Mouse (Mus musculus): ENCODE results near the gene Prkcsh. TPM values are rescaled to one million over a fixed set of nuclear protein-coding genes. Genes with fewer than 3 reads are reported as not detected.

Prkcsh gene
- 84.2 and 89.6 TPM in 2 replicates for polyA plus RNA-seq (2015; fragmentation: Nextera tagmentation; extraction: Ambion mirVana)

GRCm38 (mm10) chr9:22002194-22003162 lies at the start of gene Prkcsh, which contains the start of gene Ccdc151:
Gene Prkcsh (plus strand): TSS chr9:22002806.
Gene Ccdc151 (minus strand): TSS chr9:22002634.
- peak; percentile 99 for ATAC-seq
- Histone ChIP-seq H3K9ac (peak within 1 kb of the TSS; percentile 73), H3K4me1 (peaks cover 37% of the 10 kb centered on the region), H3K36me3 (ENCODE audit: poor library complexity, severe bottlenecking) (peaks cover 37% of the 10 kb centered on the region), H3K27me3 (no peaks in the 10 kb centered on the region), H3K4me3 (peak within 1 kb of the TSS; percentile 67), H3K27ac (peak within 1 kb of the TSS; percentile 66), H3K9me3 (replicated peaks) (no peaks in the 10 kb centered on the region), H3K4me2 (peak within 1 kb of the TSS; percentile 90)
- WGBS, result 5% methylated on average over 57 of the region's 57 CpGs

GRCm38 (mm10) chr9:21953600-21953999 lies 49.0 kb upstream of the Prkcsh start:
- peak overlapping the region; percentile 74 for H3K27ac ChIP-seq
- H3K9ac ChIP-seq, result no peak overlapping the region; the same call in 1 of the 2 replicates
- no peaks in the 10 kb centered on the region for H3K36me3 ChIP-seq (ENCODE audit: poor library complexity, severe bottlenecking)
- H3K4me1 ChIP-seq, result peaks cover 26% of the 10 kb centered on the region
- peak overlapping the region; percentile 32 for H3K4me2 ChIP-seq
- no peak overlapping the region for H3K4me3 ChIP-seq
- 0 out of 2 replicates have a peak, but pooled peaks have one; percentile 3 for ATAC-seq
- WGBS, result 17% methylated on average over 3 of the region's 3 CpGs
- 0 out of 2 replicates have a peak, but pooled peaks cover 4% of the 10 kb centered on the region for H3K27me3 ChIP-seq
- H3K9me3 ChIP-seq (replicated peaks), result no peaks in the 10 kb centered on the region; the same call in 1 of the 2 replicates

- Histone ChIP-seq H3K27ac (no peak overlapping the region), H3K4me3 (no peak overlapping the region), H3K9me3 (replicated peaks) (no peaks in the 10 kb centered on the region; the same call in 1 of the 2 replicates)
These were observed 48.0 kb upstream of the Prkcsh start for GRCm38 (mm10) chr9:21954635-21955034.

GRCm38 (mm10) chr9:21955225-21955569 lies 47.4 kb upstream of the Prkcsh start:
- Histone ChIP-seq H3K27me3 (peaks cover 15% of the 10 kb centered on the region), H3K27ac (peak overlapping the region; percentile 95), H3K4me3 (peak overlapping the region; percentile 67), H3K9ac (peak overlapping the region; percentile 79), H3K9me3 (replicated peaks) (no peaks in the 10 kb centered on the region; the same call in 1 of the 2 replicates), H3K36me3 (ENCODE audit: poor library complexity, severe bottlenecking) (no peaks in the 10 kb centered on the region), H3K4me2 (peak overlapping the region; percentile 69), H3K4me1 (peaks cover 26% of the 10 kb centered on the region)
- 3% methylated on average over 18 of the region's 18 CpGs for WGBS
- ATAC-seq, result peak; percentile 56

More at GRCm38 (mm10) chr9:21954635-21955034, 48.0 kb upstream of the Prkcsh start:
- 74% methylated on average over 3 of the region's 3 CpGs for WGBS
- peaks cover 12% of the 10 kb centered on the region for H3K27me3 ChIP-seq
- ATAC-seq, result no peak
- H3K4me1 ChIP-seq, result peaks cover 26% of the 10 kb centered on the region
- peak overlapping the region; percentile 69 for H3K4me2 ChIP-seq
- no peak overlapping the region for H3K9ac ChIP-seq
- no peaks in the 10 kb centered on the region for H3K36me3 ChIP-seq (ENCODE audit: poor library complexity, severe bottlenecking)

- WGBS, result under 1% methylated on average over 54 of the region's 54 CpGs
- peak within 1 kb of the TSS; percentile 79 for H3K9ac ChIP-seq
- peak within 1 kb of the TSS; percentile 67 for H3K4me3 ChIP-seq
- peak within 1 kb of the TSS; percentile 69 for H3K4me2 ChIP-seq
- H3K9me3 ChIP-seq (replicated peaks), result no peaks in the 10 kb centered on the region; the same call in 1 of the 2 replicates
- peak within 1 kb of the TSS; percentile 95 for H3K27ac ChIP-seq
- ATAC-seq, result peak; percentile 98
- no peaks in the 10 kb centered on the region for H3K36me3 ChIP-seq (ENCODE audit: poor library complexity, severe bottlenecking)
- peaks cover 19% of the 10 kb centered on the region for H3K27me3 ChIP-seq
- H3K4me1 ChIP-seq, result peaks cover 32% of the 10 kb centered on the region
These were observed 46.9 kb upstream of the Prkcsh start, which contains the start of gene Swsap1 for GRCm38 (mm10) chr9:21955570-21956281. Gene Swsap1 (plus strand): TSS chr9:21955755.

DNA sequence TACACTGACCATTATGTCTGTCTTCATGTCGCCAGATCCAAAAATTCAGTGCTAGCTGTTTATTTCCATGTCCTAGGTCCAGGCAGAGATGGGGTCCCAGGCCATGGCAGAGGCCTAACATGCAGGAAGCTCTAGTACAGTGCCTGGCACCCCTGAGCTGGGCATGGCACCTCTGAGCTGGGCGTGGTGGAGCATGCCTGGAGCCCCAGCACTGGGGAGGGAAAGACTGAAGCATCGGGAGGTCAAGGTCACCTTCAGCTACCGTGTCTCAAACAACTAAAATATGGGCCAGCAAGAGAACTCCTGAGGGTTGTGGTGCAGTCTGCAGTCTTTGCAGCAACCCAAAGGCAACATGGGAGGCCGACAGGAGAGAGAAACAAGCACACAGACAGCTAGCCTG lies 44.2 kb upstream of the Prkcsh start:
- H3K4me2 ChIP-seq, result no peak overlapping the region
- peaks cover 43% of the 10 kb centered on the region for H3K4me1 ChIP-seq
- peaks cover 45% of the 10 kb centered on the region for H3K27me3 ChIP-seq
- no peak overlapping the region for H3K9ac ChIP-seq
- ATAC-seq, result no peak
- H3K4me3 ChIP-seq, result no peak overlapping the region
- H3K9me3 ChIP-seq (replicated peaks), result no peaks in the 10 kb centered on the region
- WGBS, result 92% methylated on average over 5 of the region's 5 CpGs
- no peak overlapping the region for H3K27ac ChIP-seq
- H3K36me3 ChIP-seq (ENCODE audit: poor library complexity, severe bottlenecking), result no peaks in the 10 kb centered on the region

- Histone ChIP-seq H3K27me3 (peaks cover 53% of the 10 kb centered on the region), H3K4me2 (no peak overlapping the region), H3K4me1 (peaks cover 36% of the 10 kb centered on the region), H3K36me3 (ENCODE audit: poor library complexity, severe bottlenecking) (no peaks in the 10 kb centered on the region), H3K9me3 (replicated peaks) (no peaks in the 10 kb centered on the region), H3K9ac (no peak overlapping the region), H3K4me3 (no peak overlapping the region), H3K27ac (no peak overlapping the region)
- WGBS, result 86% methylated on average over 7 of the region's 7 CpGs
- ATAC-seq, result no peak
These were observed 43.4 kb upstream of the Prkcsh start for GRCm38 (mm10) chr9:21959244-21959643.

DNA sequence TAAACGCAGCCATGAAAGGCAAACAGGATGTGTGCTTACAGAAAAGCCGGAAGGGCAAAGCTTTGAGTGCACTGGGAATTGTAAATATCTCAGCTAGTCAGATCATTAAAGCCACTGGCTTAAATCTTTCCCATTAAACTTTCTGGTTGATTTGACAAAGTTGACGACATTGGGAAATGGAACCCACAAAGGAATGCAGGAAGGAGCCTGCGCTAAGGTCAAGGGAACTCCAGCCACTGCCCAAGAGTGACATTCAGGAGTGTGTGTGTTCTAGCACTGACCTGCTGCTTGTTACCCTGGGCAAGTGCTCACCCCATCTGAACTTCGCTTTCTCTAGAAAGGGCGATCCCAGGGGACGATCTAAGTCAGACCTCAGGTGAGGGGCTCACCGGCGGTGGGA lies 42.5 kb upstream of the Prkcsh start:
- peaks cover 29% of the 10 kb centered on the region for H3K4me1 ChIP-seq
- no peak overlapping the region for H3K9ac ChIP-seq
- H3K27ac ChIP-seq, result no peak overlapping the region
- H3K36me3 ChIP-seq (ENCODE audit: poor library complexity, severe bottlenecking), result no peaks in the 10 kb centered on the region
- ATAC-seq, result no peak
- H3K27me3 ChIP-seq, result peaks cover 59% of the 10 kb centered on the region
- no peaks in the 10 kb centered on the region for H3K9me3 ChIP-seq (replicated peaks)
- WGBS, result 44% methylated on average over 9 of the region's 9 CpGs
- no peak overlapping the region for H3K4me2 ChIP-seq
- no peak overlapping the region for H3K4me3 ChIP-seq

DNA sequence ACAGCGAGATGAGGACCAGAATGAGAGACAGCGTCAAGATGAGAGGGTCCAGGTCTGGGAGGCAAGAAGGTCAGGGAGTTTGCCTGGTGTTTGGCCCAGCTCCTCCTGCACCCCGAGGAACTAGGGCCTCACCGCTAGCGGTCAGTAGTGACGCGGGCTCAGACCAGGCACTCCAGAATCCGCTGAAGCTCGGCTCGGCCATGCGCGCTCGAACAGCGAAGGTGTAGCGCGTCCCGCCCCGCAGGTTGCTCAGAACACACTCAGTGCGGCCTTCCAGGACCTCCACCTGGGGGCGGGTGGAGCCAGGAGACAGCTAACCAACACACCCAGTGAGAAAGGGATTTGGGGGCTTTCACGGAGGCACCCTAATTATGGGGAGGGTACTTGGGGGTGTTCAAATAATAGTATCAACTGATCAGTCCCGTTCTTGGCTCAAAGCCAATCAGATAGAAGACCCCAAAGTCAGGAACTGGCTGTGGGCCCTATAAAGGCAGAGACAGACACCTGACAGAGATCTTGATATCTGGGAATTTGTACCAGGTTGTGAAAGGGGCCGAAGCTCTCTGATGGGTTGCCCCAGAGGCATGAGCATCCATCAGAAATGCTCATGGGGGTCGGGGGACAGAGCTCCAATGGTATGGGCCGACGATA lies 41.9 kb upstream of the Prkcsh start:
- peaks cover 60% of the 10 kb centered on the region for H3K27me3 ChIP-seq

DNA sequence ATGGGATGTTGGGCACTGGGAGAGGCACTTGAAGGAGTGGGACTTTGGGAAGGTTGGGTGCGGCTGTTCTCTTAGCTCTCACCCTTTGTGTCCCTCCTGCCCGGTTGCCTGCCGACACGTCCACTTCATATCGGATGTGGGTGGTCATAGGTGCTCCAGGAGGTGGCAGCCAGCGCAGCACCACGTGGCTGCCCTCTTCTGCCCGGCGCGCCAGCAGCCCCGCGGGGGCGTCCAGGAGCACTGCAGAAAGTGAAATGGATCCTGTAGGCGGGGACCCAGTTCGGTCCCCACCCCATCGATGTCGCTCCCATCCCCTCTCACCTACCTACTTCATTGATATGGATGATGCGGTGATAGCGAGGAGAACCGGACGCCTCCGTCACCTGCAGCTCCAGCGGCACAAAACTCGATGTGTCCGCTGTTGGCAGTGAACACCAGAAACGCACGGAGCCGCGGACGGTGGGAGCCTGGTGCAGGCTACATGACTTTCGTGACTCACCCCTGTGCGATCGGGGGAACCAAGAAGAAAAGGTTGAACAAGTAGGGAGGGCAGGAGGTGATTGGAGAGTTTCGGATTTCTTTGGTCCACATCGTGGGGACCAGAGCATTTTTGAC lies 41.1 kb upstream of the Prkcsh start:
- H3K4me2 ChIP-seq, result peak overlapping the region; percentile 75
- no peak overlapping the region for H3K27ac ChIP-seq
- 0 out of 2 replicates have a peak overlapping the region, but pooled peaks have one; percentile 52 for H3K9ac ChIP-seq
- peaks cover 60% of the 10 kb centered on the region for H3K27me3 ChIP-seq
- H3K36me3 ChIP-seq (ENCODE audit: poor library complexity, severe bottlenecking), result no peaks in the 10 kb centered on the region
- peak overlapping the region; percentile 38 for H3K4me3 ChIP-seq
- H3K4me1 ChIP-seq, result peaks cover 26% of the 10 kb centered on the region
- no peaks in the 10 kb centered on the region for H3K9me3 ChIP-seq (replicated peaks)
- ATAC-seq, result no peak
- under 1% methylated on average over 35 of the region's 35 CpGs for WGBS

More for the DNA sequence above, 41.9 kb upstream of the Prkcsh start:
- Histone ChIP-seq H3K36me3 (ENCODE audit: poor library complexity, severe bottlenecking) (no peaks in the 10 kb centered on the region), H3K4me3 (peak overlapping the region; percentile 38; the same call in 1 of the 2 replicates), H3K4me2 (no peak overlapping the region), H3K9ac (no peak overlapping the region), H3K27ac (no peak overlapping the region), H3K9me3 (replicated peaks) (no peaks in the 10 kb centered on the region), H3K4me1 (peaks cover 29% of the 10 kb centered on the region)
- WGBS, result 11% methylated on average over 26 of the region's 26 CpGs
- ATAC-seq, result no peak

DNA sequence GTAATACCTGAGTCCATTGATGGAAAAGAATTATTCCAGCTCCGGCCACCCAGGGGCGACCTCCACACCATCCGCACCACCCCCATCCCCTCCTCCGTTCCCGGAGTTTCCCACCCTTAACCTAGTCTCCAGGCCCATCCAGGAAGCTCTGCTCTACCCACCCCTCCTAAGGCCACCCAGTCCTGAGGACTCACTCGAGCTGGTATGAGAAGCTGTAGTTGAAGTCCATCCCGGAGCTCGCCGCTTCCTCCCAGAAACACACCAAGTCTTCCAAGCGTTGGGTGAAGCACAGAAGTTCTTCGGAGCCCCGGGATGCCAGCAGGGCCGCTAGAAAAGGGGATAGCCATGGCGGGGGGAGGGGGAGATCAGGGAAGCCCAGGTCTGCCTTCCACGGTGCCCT lies 40.6 kb upstream of the Prkcsh start:
- Histone ChIP-seq H3K27me3 (peaks cover 60% of the 10 kb centered on the region), H3K27ac (no peak overlapping the region), H3K9ac (peak overlapping the region; percentile 52), H3K9me3 (replicated peaks) (no peaks in the 10 kb centered on the region), H3K36me3 (ENCODE audit: poor library complexity, severe bottlenecking) (no peaks in the 10 kb centered on the region), H3K4me1 (peaks cover 23% of the 10 kb centered on the region), H3K4me3 (peak overlapping the region; percentile 38), H3K4me2 (peak overlapping the region; percentile 75)
- WGBS, result under 1% methylated on average over 15 of the region's 15 CpGs
- ATAC-seq, result peak; percentile 40; the same call in 1 of the 2 replicates

All from forebrain, embryonic 13.5 days (tissue).